Mouse (Mus musculus) adipocyte (in vitro differentiated cells): ENCODE data around the gene Gm20716.

Source experiments
- DNase-seq: peaks from one replicate; pipeline ENCODE4 v3.0.0-alpha.2; 2016; ENCODE audit warnings: low spot score

Gm20716 gene

DNA sequence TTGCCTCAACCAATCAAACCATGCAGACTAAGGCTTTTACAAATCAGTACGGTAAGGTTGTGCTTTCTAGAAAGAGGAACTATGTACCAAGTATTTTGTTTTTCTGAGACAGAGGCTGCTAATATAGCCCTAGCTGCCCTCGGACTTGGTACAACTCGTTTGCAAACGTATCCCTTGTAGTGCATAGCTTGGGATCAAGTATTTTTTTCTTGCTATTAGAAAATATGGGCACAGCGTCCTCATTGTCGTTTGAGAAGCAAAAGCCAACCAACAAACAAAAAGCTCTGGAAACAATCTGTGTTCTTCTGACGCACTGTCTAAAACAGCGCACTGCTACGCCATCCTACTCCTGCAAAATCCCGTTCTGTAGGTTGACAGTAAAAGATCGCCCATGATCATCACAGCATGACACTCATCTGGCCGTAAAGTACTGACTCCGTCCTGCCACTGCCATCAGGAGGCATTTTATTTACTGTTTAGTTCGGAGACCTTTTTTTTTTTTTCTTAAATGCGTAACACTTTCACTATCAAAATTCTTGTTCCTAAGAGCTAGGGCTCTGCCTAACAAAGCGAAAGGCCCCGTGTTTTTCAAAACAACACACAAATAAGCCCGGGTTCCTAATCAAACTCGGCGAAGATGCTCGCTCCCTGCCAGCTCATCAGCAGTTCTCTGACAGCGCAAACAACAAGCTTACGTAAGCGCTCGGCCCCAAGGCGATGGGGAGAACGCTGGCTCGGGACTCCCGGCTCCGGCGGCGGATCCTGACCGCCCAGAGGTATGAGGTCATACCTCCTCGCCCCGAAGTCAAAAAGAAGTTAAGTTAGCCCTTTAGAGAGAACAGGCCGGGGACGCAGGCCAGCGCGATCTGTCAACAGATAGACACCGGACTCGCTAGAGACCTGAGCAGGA lies 793 bp downstream of the Gm20716 start:
- DNase-seq = peak; percentile 74

DNA sequence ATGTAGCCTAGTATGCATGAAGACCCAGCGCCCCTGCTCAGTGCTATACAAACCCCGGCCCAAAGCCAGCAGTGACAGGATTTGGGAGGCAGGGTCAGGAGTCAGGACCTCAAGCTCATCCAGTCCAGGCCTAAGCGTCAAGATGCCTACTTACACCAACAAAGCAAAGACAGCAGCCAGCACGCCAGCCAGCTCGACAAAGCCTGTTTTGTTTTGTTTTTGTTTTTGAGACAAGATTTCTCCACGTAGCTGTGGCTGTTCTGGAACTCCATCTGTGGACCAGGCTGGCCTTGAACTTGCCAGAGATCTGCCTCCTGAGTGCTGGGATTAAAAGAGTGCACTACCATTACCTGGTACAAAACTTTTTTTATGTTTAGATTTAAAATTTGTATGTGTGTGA lies 6.8 kb downstream of the Gm20716 start:
- no peak for DNase-seq

DNA sequence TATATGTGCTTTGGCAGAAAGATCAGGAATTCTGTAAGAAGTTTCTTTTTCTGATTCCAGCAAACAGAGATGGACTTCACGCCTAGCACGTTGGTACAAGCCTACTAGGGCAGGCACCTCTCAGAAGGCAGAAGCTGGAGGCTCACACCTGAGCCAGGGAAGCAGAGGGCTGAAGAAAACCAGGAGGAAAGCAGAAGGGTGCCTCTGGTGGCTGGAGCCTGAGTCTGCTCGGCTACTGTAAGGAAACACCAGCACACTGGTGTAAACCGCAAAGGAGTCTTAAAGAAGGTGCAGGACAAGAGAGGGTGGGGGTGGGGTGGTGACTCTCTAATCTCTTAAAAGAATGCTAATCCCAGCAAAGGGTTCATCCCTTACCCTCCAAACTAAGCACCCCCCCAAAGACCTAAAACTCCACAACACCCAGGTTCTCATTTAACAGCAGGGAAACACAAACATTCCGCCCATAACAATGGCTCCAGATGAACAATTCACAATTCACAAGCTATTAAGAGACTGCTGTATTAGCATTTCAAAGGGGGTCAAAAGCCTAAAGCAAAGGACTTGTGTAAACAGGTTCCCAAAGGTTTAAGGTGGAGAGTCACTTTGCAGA lies 16.3 kb downstream of the Gm20716 start:
- no peak for DNase-seq

DNA sequence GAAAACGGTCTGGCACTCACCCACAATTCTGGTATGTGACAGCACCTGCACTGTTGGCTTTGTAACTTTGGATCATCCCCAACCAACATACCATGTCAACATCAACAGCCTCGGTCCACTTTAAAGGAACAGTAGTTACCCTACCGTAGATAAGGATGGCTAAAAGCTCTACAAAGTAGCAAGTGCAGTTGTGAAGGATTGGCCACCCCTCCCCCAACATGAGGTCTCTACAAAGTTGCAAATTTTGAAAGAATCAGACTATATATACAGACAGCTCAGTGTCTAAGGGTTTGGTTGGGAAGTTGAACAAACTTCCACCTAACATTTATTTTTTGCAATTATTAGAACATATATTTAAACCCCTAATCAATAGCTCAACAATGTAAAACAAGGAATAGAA lies 22.3 kb downstream of the Gm20716 start:
- no peak for DNase-seq

DNA sequence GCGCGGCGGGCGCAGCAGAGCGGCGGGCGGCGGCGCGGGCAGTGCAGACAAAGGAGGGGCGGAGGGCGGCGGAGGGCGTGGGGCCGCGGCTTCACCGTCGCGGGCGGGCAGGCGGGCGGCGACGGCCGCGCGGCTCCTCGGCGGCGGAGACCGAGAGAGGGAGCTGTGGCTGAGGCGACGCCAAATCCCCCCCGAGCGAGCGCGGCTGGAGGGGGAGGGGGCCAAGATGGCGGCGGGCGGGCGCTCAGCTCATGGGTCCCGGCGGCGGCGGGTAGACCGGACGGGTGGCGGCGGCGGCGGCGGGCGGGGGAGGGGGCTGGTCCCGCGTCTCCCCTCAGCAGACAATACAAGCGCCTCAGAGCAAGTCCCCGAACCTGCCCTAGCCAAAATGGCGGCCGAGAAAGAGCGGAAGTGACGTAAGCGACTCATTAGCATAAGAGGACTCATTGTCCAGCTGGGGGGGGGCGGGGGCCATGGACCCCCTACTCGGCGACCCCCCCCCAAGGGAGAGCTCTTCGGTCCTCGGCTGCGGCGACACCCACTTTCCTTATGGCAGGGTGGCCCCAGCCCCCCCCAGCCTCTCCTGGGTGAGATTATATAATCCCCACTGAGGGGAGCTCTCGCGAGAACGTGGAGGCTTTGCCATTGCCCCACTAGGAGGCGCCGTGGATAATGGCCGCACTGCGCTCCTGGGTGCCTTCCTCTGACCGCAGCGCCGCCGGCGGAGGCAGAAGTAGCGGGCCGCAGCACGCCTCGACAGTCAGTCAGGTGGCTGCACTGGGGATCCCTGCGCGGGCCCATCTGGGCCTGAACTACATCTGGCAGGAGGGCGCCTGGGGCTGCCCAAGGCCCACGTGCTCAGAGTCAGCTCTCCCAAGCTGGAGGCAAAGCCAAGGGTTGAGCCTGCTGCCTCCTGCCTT lies 23.2 kb downstream of the Gm20716 start, which contains the start of gene Adnp:
Gene Adnp (minus strand): TSS at position 388 of the 920 bp plus-strand sequence.
- DNase-seq = peak; percentile 95

DNA sequence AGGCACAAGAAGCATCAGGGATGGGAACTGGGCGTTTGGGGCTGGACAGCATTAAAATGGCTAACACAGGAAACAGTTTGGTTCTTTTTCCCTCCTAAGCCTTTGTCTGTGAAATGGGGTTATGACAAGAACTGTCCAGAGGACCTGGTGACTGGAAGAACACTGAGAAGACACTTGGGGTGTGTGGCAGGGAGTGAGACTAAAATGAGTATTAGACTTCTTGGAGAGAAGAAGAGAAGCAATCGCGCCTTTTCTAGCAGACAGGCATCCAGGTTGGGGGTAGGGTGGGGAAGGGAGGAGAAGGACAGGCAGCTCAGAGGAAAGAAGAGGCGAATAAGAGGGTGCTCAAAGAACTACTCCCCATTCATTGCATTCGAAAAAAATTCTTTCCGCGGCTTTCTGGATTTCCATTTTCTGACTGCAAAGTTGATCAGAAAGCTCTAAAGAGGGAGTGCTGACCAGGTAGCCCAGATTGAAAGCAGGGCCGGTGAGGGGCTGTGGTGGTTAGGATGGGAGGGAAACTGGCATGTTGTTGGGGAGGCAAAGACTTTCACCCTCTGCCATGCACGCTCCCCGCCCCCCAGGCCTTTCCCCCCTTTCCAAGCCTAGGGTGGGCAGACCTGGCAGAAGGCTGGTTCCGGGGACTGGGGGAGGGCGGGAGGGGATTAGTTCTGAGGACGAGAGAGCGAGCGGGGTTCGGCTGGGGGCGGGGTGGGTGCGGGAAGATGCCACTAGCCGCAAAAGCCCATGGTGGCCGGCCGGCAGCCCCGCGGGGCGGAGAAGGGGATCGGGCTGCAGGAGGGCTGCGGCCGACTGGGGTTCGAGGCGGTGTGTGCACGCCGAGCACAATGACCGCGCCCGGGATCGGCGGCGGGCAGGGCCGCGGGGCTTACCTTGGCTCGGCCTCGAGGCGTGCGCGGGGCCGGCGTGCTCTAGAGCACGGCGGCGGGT lies 24.2 kb downstream of the Gm20716 start:
- DNase-seq = no peak

DNA sequence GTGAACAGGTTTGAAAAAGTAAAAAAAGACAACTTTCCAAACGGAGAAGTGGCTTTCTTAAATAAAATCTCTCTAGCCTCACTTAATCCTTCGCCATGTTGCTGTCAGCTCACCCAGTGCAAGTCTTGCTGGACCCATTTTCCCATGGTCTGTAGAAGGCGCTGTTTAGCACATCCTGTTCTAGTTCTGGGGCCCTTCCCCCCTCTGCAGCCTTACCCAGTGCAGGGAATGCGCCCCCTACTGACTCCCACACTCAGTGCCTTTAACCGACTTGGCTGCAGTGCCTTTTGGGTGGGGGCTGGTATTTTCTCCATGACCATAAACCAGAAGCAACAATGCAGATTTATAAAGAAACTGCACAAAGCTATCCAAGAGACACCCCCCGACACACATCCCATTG lies 24.9 kb downstream of the Gm20716 start:
- peak; percentile 96 for DNase-seq

DNA sequence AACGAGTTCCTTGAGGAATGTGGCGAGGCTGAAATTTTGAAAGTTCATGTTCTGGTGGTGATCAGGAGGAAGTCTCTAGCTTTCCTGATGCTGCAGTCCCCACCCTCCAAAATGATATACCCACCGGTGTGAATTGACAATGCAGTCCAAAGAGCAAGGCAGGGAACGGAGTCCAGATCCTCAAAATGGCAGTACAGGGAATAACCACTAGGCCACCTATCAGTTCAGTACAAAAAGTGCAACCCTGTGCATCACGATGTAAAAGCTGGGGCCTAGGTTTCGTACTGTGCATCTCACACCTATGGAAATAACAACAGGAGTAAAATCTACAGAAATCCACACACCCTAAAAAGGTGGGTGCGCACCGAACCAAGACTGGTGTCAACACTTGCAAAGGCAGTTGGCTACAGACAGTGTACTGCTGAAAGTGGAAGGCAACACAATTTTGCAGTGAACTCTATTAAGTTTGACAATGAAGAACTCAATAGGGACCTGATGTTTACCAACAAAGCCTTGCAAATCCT lies 25.6 kb downstream of the Gm20716 start:
- no peak for DNase-seq

DNA sequence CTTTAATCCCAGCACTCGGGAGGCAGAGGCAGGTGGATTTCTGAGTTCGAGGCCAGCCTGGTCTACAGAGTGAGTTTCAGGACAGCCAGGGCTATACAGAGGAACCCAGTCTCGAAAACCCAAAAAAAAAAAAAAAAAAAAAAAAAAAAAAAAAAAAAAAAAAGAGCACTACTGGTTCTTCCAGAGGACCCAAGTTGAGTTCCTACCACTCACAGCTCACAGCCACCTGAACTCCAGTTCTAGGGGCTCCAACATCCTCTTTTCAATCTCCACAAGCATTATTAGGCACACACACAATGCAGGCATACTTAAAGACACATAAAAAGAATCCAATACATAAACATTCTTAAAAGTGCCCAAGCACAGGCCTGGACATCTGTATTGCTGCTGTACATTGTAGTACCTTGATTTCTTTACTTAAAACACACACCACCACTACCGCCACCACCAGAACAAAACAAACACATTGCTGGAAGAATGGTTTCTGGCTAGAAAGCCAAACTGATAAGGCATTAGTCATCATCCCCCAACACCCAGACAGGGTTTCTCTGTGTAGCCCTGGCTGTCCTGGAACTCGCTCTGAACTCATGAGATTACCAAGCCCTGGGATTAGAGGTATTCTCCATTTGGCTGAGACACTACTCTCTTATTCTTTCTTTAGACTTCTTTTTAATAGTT lies 30.0 kb downstream of the Gm20716 start:
- DNase-seq = no peak

DNA sequence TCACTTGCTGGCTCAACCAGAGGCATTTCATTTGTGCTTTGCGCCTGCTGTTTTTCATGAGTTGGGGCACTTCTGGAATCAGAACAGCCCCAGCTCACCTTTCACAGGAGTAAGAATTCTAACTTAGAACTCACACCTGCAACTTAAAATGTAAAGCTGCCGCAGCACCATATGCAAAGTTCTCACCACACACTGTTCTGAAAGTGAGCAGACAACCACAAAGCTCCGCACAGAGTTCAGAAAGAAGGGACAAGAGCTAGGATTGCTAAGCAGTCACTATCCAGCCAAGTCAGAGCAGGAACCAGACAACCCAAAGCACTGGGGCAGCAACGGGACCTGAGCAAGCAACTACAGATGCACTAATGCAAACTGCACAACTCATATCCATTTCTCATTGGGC lies 30.7 kb downstream of the Gm20716 start:
- no peak for DNase-seq

DNA sequence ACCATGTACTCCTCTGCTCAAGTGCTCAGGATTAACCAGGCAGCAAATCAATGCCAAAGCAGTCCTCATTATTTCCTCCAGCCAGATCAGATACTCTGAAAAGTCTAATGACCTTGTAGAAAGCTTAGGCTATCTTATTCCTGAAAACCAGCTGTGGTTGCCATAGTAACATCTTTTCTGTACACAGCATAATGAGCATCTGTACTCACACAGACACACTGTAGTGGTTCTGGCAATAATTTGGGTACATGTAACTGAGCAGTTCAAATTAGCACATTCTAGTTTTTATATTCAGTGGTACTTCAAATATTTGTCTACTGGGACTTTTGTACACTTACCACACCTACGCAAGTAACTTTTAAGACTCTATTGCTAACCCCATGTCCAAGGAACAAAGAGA lies 31.7 kb downstream of the Gm20716 start:
- no peak for DNase-seq

DNA sequence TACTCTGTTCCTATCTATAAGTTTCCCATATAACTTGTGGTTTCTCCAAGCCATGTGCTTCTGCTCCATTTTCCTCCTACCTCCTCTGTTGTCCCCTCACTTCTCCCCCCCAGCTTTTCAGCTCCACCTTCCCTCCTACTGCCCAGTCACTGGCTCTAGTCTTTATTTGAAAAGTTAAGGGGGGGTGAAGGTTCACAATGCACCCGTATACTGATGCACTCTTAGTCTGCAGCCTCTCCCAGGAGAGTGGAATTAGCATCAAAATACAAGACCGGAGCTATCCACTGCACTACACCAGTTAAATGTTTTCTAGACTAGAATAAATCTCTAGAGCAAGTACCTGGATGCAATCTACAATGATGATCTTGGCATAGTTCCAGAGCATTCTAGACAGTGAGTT lies 34.4 kb downstream of the Gm20716 start:
- no peak for DNase-seq

DNA sequence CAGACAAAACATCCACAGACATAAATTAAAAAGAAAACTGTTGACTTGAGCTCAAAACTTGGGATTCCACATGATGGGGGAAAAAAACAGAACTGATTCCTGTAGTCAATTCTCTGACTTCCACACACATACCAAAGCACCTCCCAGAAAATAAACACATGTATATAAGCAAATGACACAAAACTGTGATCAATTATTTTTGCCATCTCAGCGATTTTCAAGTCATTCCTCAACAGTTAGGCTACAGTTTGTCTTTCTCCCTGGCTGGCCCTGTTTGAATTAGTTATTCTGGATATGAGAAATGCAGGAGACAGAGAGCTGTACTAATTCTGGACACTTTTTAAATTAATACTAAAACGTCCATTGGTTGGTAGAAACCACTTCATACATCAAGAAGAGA lies 36.5 kb downstream of the Gm20716 start:
- no peak for DNase-seq

DNA sequence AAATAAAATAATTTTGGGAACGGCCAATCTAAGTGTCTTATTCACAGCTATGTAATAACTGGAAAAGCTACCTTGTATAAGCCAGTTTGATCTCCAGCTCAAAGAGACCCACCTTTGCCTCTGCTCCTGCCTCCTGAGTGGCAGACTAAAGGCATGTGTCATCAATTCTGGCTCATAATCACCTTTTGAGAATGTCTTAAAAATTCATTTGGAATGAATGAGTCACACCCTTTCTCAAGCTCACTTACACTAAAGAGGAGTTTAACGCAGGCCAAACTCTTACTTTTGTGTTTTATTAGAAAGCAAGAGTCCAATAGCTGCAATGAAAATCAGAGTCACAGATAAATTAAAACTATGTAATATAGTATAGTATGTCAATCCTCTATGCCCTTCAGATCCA lies 38.3 kb downstream of the Gm20716 start:
- no peak for DNase-seq

DNA sequence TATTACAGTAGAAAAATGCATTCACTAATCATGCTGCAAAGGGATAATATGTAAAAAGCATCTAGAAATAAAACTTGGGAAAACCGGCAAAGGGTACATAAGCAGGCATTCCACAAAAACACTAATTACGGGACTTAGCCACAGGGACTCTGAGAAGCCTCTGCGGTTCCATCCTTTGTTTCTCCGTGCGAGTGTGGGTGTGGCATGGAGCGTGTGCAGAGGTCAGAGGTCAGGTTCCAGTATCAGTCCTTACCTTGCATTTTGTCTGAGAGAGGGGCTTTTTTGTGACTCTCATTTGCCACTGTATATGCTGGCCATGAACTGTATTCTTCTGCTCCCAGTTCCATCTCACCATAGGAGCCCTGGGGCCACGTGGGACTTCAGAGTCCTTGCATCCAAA lies 54.2 kb downstream of the Gm20716 start:
- no peak for DNase-seq

DNA sequence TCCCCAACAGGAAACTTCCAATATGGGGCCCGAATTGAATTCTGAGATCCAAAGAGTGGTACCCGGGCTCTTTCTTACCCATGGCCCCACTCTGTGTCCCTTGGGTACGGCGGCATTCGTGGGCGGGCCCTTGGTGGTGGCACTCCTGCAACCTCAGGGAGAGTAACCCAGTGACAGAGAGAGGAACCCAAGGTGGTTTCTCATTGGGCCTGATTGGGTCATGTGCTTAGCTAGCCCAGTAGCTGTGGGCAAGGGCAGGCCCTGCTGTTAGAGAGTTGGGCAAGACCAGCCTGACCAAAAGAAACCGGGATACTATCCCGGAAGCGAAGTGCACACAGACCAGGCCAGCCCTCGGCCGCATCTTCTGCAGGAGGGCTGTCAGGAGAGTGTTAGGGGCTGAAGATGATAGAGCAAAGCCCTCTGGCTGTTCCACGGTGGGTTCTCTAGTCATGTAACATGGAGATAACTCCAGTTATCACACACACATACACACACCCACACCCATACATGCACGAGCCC lies 59.9 kb downstream of the Gm20716 start:
- peak; percentile 49 for DNase-seq

DNA sequence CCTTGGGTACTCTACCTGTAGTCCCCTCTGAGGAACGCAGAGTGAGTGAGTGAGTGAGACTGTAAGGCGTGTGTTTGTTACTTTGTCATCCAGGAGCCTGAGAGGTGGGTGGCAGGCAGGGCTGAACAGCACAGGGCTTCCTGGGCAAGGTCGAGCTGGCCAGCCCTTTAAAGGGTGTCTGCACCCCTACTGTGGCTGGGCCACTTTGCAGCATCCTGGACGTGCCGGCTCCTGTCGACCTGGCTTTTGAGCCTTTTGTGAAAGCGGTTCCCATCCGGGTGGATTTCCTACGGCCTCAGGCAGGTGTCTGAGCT lies 60.4 kb downstream of the Gm20716 start:
- DNase-seq = no peak

DNA sequence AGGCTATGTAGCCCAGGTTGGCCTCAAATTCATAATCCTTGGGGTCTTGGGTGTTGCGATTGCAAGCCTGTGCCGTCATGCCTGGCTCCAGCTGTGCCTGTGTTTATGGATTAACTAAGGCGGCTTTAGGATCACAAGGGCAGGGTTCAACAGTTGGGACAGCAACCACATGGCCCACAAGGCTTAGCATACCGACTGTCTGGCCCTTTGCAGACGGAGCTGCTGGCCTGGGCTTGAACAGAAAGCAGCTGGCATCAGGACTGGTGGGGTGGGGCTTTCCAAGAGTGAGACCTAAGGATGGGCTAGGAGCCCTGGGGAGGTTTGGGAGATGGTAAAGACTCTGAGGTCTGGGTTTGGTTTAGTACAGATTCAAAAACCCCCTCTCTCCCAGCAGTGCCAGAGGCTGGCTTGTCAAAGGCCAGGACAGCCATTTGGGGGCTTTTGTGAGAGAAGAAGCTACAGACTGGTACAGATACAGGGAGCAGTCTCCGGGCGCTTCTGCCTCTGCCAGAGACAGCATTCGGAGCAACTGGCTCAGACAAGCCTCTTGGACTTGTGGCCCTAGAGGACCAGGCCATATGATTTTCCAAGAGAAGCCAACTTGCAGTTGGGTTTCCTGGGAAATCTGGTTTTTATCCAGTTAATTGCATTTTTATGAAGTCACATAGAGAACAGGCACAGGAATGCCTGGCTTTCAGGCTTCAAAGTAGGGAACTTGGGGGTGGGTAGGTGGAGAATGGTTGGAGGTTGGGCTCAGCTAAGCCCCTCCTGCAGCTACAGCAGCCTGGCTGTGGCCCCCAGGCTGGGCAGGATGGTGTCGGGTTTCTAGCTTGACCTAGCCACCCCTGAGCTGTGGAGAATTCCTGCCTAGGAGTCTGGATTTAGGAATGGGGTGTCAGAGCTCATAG lies 61.0 kb downstream of the Gm20716 start:
- DNase-seq = peak; percentile 56

DNA sequence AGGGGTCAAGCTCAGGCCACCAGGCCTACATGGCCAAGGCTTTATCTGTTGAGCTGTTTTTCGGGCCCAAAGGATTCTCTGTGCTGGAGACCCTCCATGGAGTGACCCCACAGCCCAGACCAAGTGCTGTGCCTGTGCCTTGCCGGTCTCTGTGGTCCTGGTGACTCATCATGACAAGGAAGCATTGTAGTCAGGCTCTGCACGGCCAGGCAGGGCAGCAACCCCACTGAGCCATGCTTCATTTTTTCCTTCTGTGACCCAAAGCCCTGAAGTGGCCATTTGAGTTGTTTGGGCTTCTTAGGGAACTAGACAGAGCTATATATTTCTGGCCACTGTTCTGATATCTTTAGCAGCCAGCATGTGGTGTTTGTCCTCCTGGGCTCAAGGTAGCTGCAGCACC lies 62.4 kb downstream of the Gm20716 start:
- no peak for DNase-seq
